Mouse (Mus musculus) stomach, embryonic 14.5 days (tissue): ENCODE results near the gene Olfr787. TPM values are rescaled to one million over a fixed set of nuclear protein-coding genes. Genes with fewer than 3 reads are reported as not detected.

Source experiments
- ATAC-seq: fragments of 200-750 bp; cut with Nextera tagmentation; 2 replicates; pipeline ENCODE4 v1.8.0; 2017; ENCODE audit warnings: low read depth, moderate TSS enrichment; ENCODE audit not compliant: insufficient number of reproducible peaks, insufficient read depth, low FRiP score
- H3K27ac ChIP-seq: fragments of 300-500 bp; sonication (generic); 2 replicates; pipeline ENCODE4 v1.5.1; 2014; ENCODE audit warnings: mild to moderate bottlenecking, low read length, moderate library complexity, mixed read lengths
- H3K27me3 ChIP-seq: fragments of 300-500 bp; sonication (generic); 2 replicates; pipeline ENCODE4 v1.6.1; 2014; ENCODE audit warnings: low read length, control low read depth, mixed read lengths; ENCODE audit not compliant: control insufficient read depth, insufficient read depth
- H3K36me3 ChIP-seq: fragments of 300-500 bp; sonication (generic); 2 replicates; pipeline ENCODE4 v1.6.1; 2014; ENCODE audit warnings: mild to moderate bottlenecking, control low read depth, low read length, moderate library complexity, mixed read lengths; ENCODE audit not compliant: control insufficient read depth, insufficient read depth
- H3K4me1 ChIP-seq: fragments of 300-500 bp; sonication (generic); 2 replicates; pipeline ENCODE4 v1.6.1; 2014; ENCODE audit warnings: low read length, control low read depth, mixed read lengths; ENCODE audit not compliant: control insufficient read depth, insufficient read depth
- H3K4me2 ChIP-seq: fragments of 300-500 bp; sonication (generic); replicated peaks from 2 replicates; pipeline ENCODE4 v1.6.1; 2014; ENCODE audit warnings: low read depth, low read length, control low read depth
- H3K4me3 ChIP-seq: fragments of 300-500 bp; sonication (generic); 2 replicates; pipeline ENCODE4 v1.5.1; 2014; ENCODE audit warnings: low read depth, low read length, control low read depth
- H3K9ac ChIP-seq: fragments of 300-500 bp; sonication (generic); replicated peaks from 2 replicates; pipeline ENCODE4 v1.6.1; 2014; ENCODE audit warnings: low read depth, mild to moderate bottlenecking, control low read depth, low read length, moderate library complexity, mixed read lengths
- H3K9me3 ChIP-seq: fragments of 300-500 bp; sonication (generic); 2 replicates; pipeline ENCODE4 v1.6.1; 2016; ENCODE audit warnings: low read depth, low read length, control low read depth; ENCODE audit not compliant: control insufficient read depth
- WGBS: fragments of 180-500 bp; shearing (Covaris S2); extraction: QIAGEN DNeasy Blood & Tissue Kit; methylation state at CpG from one replicate; pipeline ENCODE4 v1.1.7; 2014; 5-methylcytosine and 5-hydroxymethylcytosine counted together
- polyA plus RNA-seq: library from polyadenylated mRNA; unstranded; fragments of >200 nt; fragmentation: Nextera tagmentation; extraction: Ambion mirVana; gene quantifications from 2 replicates; pipeline ENCODE4 v1.2.1, GENCODE M21; 2014

Olfr787 gene
- not detected in 2 replicates for polyA plus RNA-seq

- H3K4me3 ChIP-seq: no peak within 1 kb of the TSS
- H3K36me3 ChIP-seq: no peaks in the 10 kb centered on the region
- WGBS: 84% methylated on average over 3 of the region's 3 CpGs
- ATAC-seq: no peak
- H3K9me3 ChIP-seq: no peaks in the 10 kb centered on the region
- no peaks in the 10 kb centered on the region for H3K4me1 ChIP-seq
- H3K27ac ChIP-seq: no peak within 1 kb of the TSS
- no peak within 1 kb of the TSS for H3K4me2 ChIP-seq
- no peaks in the 10 kb centered on the region for H3K27me3 ChIP-seq
- no peak within 1 kb of the TSS for H3K9ac ChIP-seq
Measured at GRCm38 (mm10) chr10:129461562-129461961, at the start of gene Olfr787. Gene Olfr787, plus strand, starts transcription at chr10:129461862.

DNA sequence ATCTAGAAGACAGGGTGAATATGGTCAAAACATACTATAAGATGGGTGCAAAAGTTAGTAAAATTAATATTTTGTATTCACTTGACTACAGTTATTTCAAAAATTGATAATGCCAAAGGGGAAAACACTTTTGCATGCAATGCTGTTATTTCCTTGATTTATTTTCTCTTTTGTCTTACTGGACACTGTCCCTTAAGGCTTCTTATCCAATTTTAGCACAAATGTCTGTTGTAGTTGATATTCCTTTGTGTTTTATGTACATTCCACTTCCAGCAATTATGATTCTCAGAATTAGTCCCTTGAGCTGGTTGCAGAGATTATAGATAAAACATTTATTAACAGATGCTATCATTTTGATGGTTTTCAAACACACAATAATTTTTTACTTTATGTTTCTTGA is 34.7 kb upstream of the Olfr787 start, which contains the start of gene Olfr786:
Gene Olfr786, plus strand, starts transcription at position 301 of the 400 bp plus-strand sequence.
- no peak within 1 kb of the TSS for H3K4me2 ChIP-seq
- no peaks in the 10 kb centered on the region for H3K9me3 ChIP-seq
- no peak within 1 kb of the TSS for H3K4me3 ChIP-seq
- H3K4me1 ChIP-seq: no peaks in the 10 kb centered on the region
- no peak within 1 kb of the TSS for H3K9ac ChIP-seq
- ATAC-seq: no peak
- no peaks in the 10 kb centered on the region for H3K27me3 ChIP-seq
- no peak within 1 kb of the TSS for H3K27ac ChIP-seq
- H3K36me3 ChIP-seq: no peaks in the 10 kb centered on the region

DNA sequence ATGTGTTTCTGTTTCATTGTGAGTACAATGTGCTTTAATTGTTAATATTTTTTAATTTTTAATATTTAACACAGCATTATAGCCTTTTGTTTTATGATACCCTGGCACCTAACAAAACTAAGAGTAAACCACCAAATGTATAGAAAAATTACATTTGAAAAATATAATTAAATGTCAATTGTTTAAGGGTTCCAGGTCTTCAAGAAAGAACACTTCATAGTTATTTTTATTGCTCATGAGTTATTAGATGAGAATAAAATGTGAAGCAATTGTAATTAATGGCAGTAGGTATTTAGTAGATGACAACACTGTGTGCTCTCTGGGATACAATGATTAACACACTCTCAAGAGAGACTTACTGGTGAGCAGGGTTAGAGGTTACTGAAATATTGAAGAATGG is 9.0 kb downstream of the Olfr787 start, which contains the start of gene Olfr788:
Gene Olfr788, plus strand, starts transcription at position 301 of the 400 bp plus-strand sequence.
- ATAC-seq: no peak
- Histone ChIP-seq H3K9ac (no peak within 1 kb of the TSS), H3K4me2 (no peak within 1 kb of the TSS), H3K27me3 (no peaks in the 10 kb centered on the region), H3K27ac (no peak within 1 kb of the TSS), H3K4me1 (no peaks in the 10 kb centered on the region), H3K4me3 (no peak within 1 kb of the TSS), H3K9me3 (no peaks in the 10 kb centered on the region), H3K36me3 (no peaks in the 10 kb centered on the region)

DNA sequence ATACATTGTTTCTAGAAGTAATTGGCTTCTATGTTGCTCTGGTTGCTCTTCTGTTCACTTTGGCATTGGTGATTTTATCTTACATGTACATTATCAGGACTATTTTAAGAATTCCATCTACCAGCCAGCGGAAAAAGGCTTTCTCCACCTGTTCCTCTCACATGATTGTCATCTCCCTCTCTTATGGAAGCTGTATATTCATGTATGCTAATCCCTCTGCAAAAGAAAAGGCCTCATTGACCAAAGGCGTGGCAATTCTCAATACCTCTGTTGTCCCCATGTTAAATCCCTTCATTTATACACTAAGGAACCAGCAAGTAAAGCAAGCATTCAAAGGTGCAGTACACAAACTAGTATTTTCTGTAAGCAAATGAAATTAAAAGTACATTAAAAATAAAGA is 11.6 kb downstream of the Olfr787 start:
- Histone ChIP-seq H3K4me3 (no peak overlapping the region), H3K27ac (no peak overlapping the region), H3K4me1 (no peaks in the 10 kb centered on the region), H3K27me3 (no peaks in the 10 kb centered on the region), H3K36me3 (no peaks in the 10 kb centered on the region), H3K9me3 (no peaks in the 10 kb centered on the region), H3K9ac (no peak overlapping the region), H3K4me2 (no peak overlapping the region)
- 66% methylated on average over 2 of the region's 2 CpGs for WGBS
- no peak for ATAC-seq

DNA sequence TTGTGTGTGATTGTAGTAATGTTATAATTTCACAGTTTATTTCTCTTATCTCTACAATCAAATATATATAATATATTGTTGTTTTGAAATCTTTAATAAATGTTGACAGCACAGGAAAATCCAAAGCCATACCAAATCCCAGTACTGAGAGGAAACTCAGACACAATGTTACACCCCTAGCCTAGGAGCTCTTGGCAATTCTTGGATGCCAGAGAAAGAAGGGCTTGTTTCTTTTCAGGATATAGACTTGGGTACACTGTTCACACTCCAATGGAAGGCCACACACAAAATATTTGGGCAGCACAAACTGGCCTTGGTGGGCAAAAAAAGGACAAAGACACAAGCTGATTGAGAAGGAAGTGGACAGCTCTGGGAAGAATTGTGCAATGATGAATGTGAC is 12.1 kb downstream of the Olfr787 start:
- no peaks in the 10 kb centered on the region for H3K9me3 ChIP-seq
- no peak overlapping the region for H3K9ac ChIP-seq
- no peaks in the 10 kb centered on the region for H3K4me1 ChIP-seq
- H3K4me3 ChIP-seq: no peak overlapping the region
- no peaks in the 10 kb centered on the region for H3K36me3 ChIP-seq
- H3K4me2 ChIP-seq: no peak overlapping the region
- H3K27ac ChIP-seq: no peak overlapping the region
- ATAC-seq: no peak
- no peaks in the 10 kb centered on the region for H3K27me3 ChIP-seq

DNA sequence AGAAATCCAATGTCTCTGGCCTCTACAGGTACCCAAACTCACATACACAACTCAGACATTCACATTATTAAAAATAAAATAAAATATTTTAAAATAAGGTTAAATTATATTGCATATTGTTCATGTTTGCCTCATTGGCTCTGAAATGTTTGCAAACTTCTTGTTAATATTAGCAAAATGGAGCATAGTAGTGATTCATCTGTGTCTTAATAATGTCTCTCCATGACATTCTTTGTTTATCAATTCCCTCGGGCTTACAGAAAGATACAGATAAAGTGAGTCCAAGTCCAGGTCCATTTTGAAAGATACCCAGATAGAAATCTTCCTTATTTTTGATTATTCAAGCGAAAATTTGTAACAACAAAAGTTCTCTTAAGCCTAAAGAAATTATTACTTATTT is 22.8 kb downstream of the Olfr787 start, which contains the start of gene Olfr789:
Gene Olfr789, plus strand, starts transcription at position 301 of the 400 bp plus-strand sequence.
- Histone ChIP-seq H3K36me3 (no peaks in the 10 kb centered on the region), H3K4me3 (no peak within 1 kb of the TSS), H3K4me2 (no peak within 1 kb of the TSS), H3K4me1 (no peaks in the 10 kb centered on the region), H3K27ac (no peak within 1 kb of the TSS), H3K9me3 (no peaks in the 10 kb centered on the region), H3K27me3 (no peaks in the 10 kb centered on the region), H3K9ac (no peak within 1 kb of the TSS)
- WGBS: 47% methylated on average over 2 of the region's 2 CpGs
- ATAC-seq: no peak

DNA sequence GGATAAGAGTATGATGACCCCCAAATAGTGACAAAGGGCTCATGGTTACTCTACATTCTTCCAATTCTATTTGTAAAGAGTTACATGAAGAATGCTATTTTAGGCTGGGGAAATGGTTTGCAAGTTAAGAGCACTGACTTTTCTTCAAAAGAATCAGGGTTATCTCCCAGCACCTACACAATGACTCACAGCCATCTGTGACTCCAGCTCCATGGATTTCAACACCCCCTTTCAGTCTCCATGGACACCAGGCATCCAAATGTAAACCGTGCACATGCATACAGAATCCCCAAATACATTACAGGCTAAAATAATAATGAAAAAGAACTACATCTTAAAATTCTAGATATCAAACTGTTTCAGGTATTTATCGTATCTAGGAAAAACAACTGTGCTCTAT is 28.4 kb downstream of the Olfr787 start:
- Histone ChIP-seq H3K36me3 (no peaks in the 10 kb centered on the region), H3K4me2 (no peak overlapping the region), H3K4me3 (no peak overlapping the region), H3K9me3 (no peaks in the 10 kb centered on the region), H3K4me1 (no peaks in the 10 kb centered on the region), H3K27ac (no peak overlapping the region), H3K9ac (no peak overlapping the region), H3K27me3 (no peaks in the 10 kb centered on the region)
- WGBS: 73% methylated on average over 2 of the region's 2 CpGs
- ATAC-seq: no peak

DNA sequence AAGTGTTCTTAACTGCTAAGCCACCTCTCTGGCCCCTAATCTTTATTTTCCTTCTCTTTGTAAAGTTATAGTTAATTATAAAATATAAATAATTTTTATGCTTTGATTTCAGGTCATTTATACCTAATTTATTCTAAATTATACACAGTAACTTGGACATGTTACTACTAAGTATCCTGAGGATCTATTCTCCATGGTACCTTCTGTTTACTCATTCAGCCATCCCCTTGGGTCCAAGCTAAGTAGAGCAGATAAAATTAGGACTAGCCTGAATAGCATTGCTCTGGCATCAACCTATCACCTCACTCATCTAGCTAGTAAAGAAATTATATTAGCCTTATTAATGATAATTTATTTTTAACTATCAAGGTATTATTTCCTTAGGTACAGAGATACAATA is 36.5 kb downstream of the Olfr787 start, which contains the start of gene Olfr790:
Gene Olfr790, plus strand, starts transcription at position 301 of the 400 bp plus-strand sequence.
- Histone ChIP-seq H3K4me2 (no peak within 1 kb of the TSS), H3K4me3 (no peak within 1 kb of the TSS), H3K36me3 (no peaks in the 10 kb centered on the region), H3K27me3 (no peaks in the 10 kb centered on the region), H3K9me3 (no peaks in the 10 kb centered on the region), H3K9ac (no peak within 1 kb of the TSS), H3K27ac (no peak within 1 kb of the TSS), H3K4me1 (no peaks in the 10 kb centered on the region)
- no peak for ATAC-seq
